Mouse (Mus musculus) kidney, embryonic 16.5 days (tissue): ENCODE data around the gene 4930442H23Rik. TPM values are rescaled to one million over a fixed set of nuclear protein-coding genes. Genes with fewer than 3 reads are reported as not detected.

ENCODE experiments used
- ATAC-seq: fragments of 200-750 bp; cut with Nextera tagmentation; 2 replicates; pipeline ENCODE4 v1.8.0; 2017; ENCODE audit warnings: moderate TSS enrichment; ENCODE audit not compliant: low FRiP score, low TSS enrichment
- H3K27ac ChIP-seq: fragments of 300-500 bp; sonication (generic); 2 replicates; pipeline ENCODE4 v1.5.1; 2014; ENCODE audit warnings: low read length
- H3K27me3 ChIP-seq: fragments of 300-500 bp; sonication (generic); 2 replicates; pipeline ENCODE4 v1.6.1; 2014; ENCODE audit warnings: low read length, control low read depth, mixed read lengths; ENCODE audit not compliant: insufficient read depth
- H3K36me3 ChIP-seq: fragments of 300-500 bp; sonication (generic); 2 replicates; pipeline ENCODE4 v1.6.1; 2014; ENCODE audit warnings: low read length, control low read depth, mixed read lengths; ENCODE audit not compliant: insufficient read depth
- H3K4me1 ChIP-seq: fragments of 300-500 bp; sonication (generic); 2 replicates; pipeline ENCODE4 v1.6.1; 2014; ENCODE audit warnings: low read length, control low read depth, mixed read lengths; ENCODE audit not compliant: insufficient read depth
- H3K4me2 ChIP-seq: fragments of 300-500 bp; sonication (generic); replicated peaks from 2 replicates; pipeline ENCODE4 v1.6.1; 2014; ENCODE audit warnings: low read depth, low read length
- H3K4me3 ChIP-seq: fragments of 300-500 bp; sonication (generic); 2 replicates; pipeline ENCODE4 v1.5.1; 2014; ENCODE audit warnings: mild to moderate bottlenecking, low read length
- H3K9ac ChIP-seq: fragments of 300-500 bp; sonication (generic); replicated peaks from 2 replicates; pipeline ENCODE4 v1.6.1; 2014; ENCODE audit warnings: low read length
- H3K9me3 ChIP-seq: fragments of 300-500 bp; sonication (generic); 2 replicates; pipeline ENCODE4 v1.6.1; 2016; ENCODE audit warnings: low read length, control low read depth
- WGBS: fragments of 180-500 bp; shearing (Covaris S2); extraction: QIAGEN DNeasy Blood & Tissue Kit; methylation state at CpG from one replicate; pipeline ENCODE4 v1.1.7; 2014; 5-methylcytosine and 5-hydroxymethylcytosine counted together
- polyA plus RNA-seq: library from polyadenylated mRNA; unstranded; fragments of >200 nt; fragmentation: Nextera tagmentation; extraction: Ambion mirVana; gene quantifications from 2 replicates; pipeline ENCODE4 v1.2.1, GENCODE M21; 2015

The 4930442H23Rik gene
- polyA plus RNA-seq, 1 experiment from 2014 or later: not detected

- H3K27me3 ChIP-seq: peaks cover 36% of the 10 kb centered on the region
Observed at GRCm38 (mm10) chr10:81198990-81199389, 15.3 kb upstream of the 4930442H23Rik start.

DNA sequence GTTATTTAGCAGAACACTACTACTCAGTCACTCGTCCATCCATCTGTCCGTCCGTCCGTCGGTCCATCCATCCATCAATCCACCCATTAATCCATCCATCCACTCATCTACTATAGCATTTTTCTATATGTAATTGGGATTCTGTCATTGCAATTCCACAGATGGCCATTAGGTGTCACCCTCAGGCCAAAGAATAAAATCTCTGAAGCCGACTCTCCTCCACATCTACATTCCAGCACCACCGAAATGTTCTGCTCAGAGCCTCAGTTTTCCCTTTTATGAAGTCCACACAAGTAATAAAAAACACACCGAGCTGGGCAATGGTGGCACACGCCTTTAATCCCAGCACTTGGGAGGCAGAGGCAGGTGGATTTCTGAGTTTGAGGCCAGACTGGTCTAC lies 14.6 kb upstream of the 4930442H23Rik start:
- Histone ChIP-seq H3K27me3 (peaks cover 39% of the 10 kb centered on the region), H3K9ac (no peak overlapping the region), H3K4me3 (no peak overlapping the region), H3K9me3 (no peaks in the 10 kb centered on the region), H3K4me2 (no peak overlapping the region), H3K27ac (no peak overlapping the region), H3K4me1 (peaks cover 9% of the 10 kb centered on the region), H3K36me3 (no peaks in the 10 kb centered on the region)
- no peak for ATAC-seq
- 2% methylated on average over 9 of the region's 9 CpGs for WGBS

More at GRCm38 (mm10) chr10:81198990-81199389, 15.3 kb upstream of the 4930442H23Rik start:
- no peaks in the 10 kb centered on the region for H3K9me3 ChIP-seq
- no peak overlapping the region for H3K27ac ChIP-seq
- no peak overlapping the region for H3K9ac ChIP-seq
- ATAC-seq: no peak
- H3K4me1 ChIP-seq: peaks cover 6% of the 10 kb centered on the region
- no peaks in the 10 kb centered on the region for H3K36me3 ChIP-seq
- no peak overlapping the region for H3K4me3 ChIP-seq
- no peak overlapping the region for H3K4me2 ChIP-seq
- 88% methylated on average over 6 of the region's 6 CpGs for WGBS

- peaks cover 17% of the 10 kb centered on the region for H3K4me1 ChIP-seq
- no peaks in the 10 kb centered on the region for H3K36me3 ChIP-seq
- 51% methylated on average over 6 of the region's 6 CpGs for WGBS
- no peaks in the 10 kb centered on the region for H3K9me3 ChIP-seq
- ATAC-seq: no peak
- no peak overlapping the region for H3K4me2 ChIP-seq
- H3K4me3 ChIP-seq: no peak overlapping the region
- no peak overlapping the region for H3K27ac ChIP-seq
- H3K27me3 ChIP-seq: peaks cover 39% of the 10 kb centered on the region
- H3K9ac ChIP-seq: no peak overlapping the region
Observed at GRCm38 (mm10) chr10:81197305-81197704, 13.7 kb upstream of the 4930442H23Rik start.

GRCm38 (mm10) chr10:81196470-81197065 lies 12.9 kb upstream of the 4930442H23Rik start:
- Histone ChIP-seq H3K9me3 (no peaks in the 10 kb centered on the region), H3K4me1 (peaks cover 24% of the 10 kb centered on the region), H3K9ac (no peak overlapping the region), H3K4me3 (no peak overlapping the region), H3K36me3 (no peaks in the 10 kb centered on the region), H3K4me2 (no peak overlapping the region), H3K27me3 (peaks cover 39% of the 10 kb centered on the region), H3K27ac (no peak overlapping the region)
- WGBS: 67% methylated on average over 11 of the region's 11 CpGs
- ATAC-seq: no peak

DNA sequence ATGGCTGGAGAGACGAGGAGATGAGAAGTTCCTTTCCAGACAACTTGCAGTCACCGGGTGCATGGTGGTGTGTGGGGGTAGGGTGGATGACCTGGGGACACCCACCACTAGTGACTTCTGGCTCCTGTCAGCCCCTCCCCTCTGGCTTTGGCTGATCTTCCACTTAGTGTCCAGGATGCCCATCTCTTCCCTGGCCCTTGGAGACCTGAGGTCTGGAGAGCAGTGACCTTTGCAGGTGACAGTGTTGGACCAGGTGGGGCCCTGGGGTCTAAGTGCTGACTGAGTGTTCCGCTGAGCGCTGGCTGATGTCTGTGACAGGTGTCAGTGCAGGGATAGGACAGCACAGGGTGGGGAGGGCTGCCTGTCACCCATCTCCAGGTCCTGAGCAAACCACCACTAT lies 11.7 kb upstream of the 4930442H23Rik start:
- no peak overlapping the region for H3K4me2 ChIP-seq
- H3K27ac ChIP-seq: no peak overlapping the region
- 60% methylated on average over 4 of the region's 4 CpGs for WGBS
- H3K4me3 ChIP-seq: no peak overlapping the region
- no peaks in the 10 kb centered on the region for H3K9me3 ChIP-seq
- peaks cover 31% of the 10 kb centered on the region for H3K4me1 ChIP-seq
- no peak for ATAC-seq
- peaks cover 39% of the 10 kb centered on the region for H3K27me3 ChIP-seq
- no peak overlapping the region for H3K9ac ChIP-seq
- peaks cover 9% of the 10 kb centered on the region; the same call in 1 of the 2 replicates for H3K36me3 ChIP-seq

DNA sequence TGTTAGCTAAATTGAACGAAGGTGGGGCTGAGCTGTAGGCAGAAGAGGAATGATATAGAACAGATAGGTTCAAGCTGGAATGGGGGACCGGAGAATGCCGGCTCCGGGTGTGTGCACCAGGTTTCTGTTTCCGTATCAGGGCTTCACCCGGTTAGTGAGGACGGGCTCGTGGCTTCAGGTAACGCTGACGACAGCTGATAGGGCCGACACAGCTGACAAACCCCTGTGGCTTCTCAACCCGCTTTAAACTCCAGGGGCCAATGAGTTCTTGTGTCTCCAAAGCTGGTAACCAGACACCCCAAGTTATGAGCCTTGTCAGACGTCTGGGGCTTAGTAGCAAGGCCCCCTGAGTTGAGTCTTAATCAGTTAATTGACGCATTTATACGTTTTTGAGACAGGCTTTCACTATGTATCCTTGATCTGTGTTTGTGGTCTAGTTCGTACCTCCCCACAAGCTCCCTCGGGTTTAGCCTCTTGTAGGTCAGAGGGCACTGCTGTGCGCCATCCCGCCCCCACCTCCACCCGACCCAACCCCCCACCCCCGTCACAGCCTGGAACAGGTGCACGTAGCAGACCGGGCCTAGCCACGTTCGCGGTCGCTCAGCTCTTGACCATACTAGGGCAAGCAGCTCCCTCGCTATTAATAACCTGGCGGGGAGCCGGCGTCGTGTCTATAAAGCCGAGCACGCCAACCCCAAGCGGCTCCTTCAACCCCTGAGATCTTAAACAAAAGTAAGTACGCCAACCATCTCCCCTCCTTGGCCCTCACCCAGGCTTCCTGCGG lies 10.5 kb upstream of the 4930442H23Rik start:
- 12% methylated on average over 37 of the region's 37 CpGs for WGBS
- Histone ChIP-seq H3K27me3 (peaks cover 35% of the 10 kb centered on the region), H3K27ac (no peak overlapping the region), H3K4me1 (peaks cover 31% of the 10 kb centered on the region), H3K9ac (peak overlapping the region; percentile 38; the same call in 1 of the 2 replicates), H3K9me3 (no peaks in the 10 kb centered on the region), H3K4me3 (peak overlapping the region; percentile 1; the same call in 1 of the 2 replicates), H3K36me3 (peaks cover 15% of the 10 kb centered on the region; the same call in 1 of the 2 replicates), H3K4me2 (peak overlapping the region; percentile 21; the same call in 1 of the 2 replicates)
- ATAC-seq: no peak

DNA sequence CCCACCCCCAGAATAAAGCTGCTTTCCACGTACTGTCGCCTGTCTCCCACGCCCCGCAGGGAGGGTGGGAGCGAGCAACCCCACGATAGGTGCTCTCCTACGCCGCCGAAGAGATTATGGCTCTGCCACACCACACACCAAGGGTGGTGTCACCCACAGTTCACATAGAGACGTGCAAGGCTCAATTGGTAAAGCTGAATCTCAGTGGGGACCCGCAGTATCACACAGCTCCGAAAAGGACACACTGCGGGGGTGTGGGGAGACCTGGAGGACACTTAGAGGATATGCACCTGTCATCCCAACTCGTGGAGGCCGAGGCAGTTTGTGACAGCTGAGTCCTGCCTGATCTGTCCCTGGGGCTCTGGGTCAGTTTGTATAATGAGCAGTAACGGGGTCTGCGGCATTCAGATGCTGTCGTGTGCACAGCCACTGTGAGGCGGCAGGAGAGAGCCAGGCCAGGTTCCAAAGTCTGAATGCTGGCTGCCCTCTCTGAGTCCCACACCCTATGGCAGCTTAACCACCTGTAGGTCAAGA lies 9.4 kb upstream of the 4930442H23Rik start:
- Histone ChIP-seq H3K27me3 (peaks cover 34% of the 10 kb centered on the region), H3K27ac (0 out of 2 replicates have a peak overlapping the region, but pooled peaks have one; percentile 90), H3K4me1 (peaks cover 31% of the 10 kb centered on the region), H3K9ac (peak overlapping the region; percentile 91), H3K4me3 (peak overlapping the region; percentile 65), H3K4me2 (peak overlapping the region; percentile 96), H3K9me3 (no peaks in the 10 kb centered on the region), H3K36me3 (peaks cover 19% of the 10 kb centered on the region; the same call in 1 of the 2 replicates)
- ATAC-seq: peak; percentile 18
- 4% methylated on average over 19 of the region's 19 CpGs for WGBS

GRCm38 (mm10) chr10:81192270-81192967 lies 8.8 kb upstream of the 4930442H23Rik start:
- peaks cover 31% of the 10 kb centered on the region for H3K4me1 ChIP-seq
- peak overlapping the region; percentile 90 for H3K27ac ChIP-seq
- H3K27me3 ChIP-seq: peaks cover 33% of the 10 kb centered on the region
- peaks cover 21% of the 10 kb centered on the region; the same call in 1 of the 2 replicates for H3K36me3 ChIP-seq
- under 1% methylated on average over 88 of the region's 93 CpGs for WGBS
- peak; percentile 84 for ATAC-seq
- H3K9me3 ChIP-seq: no peaks in the 10 kb centered on the region
- H3K9ac ChIP-seq: peak overlapping the region; percentile 91
- peak overlapping the region; percentile 96 for H3K4me2 ChIP-seq
- H3K4me3 ChIP-seq: peak overlapping the region; percentile 65

- no peak for ATAC-seq
- Histone ChIP-seq H3K27me3 (peaks cover 23% of the 10 kb centered on the region), H3K9me3 (no peaks in the 10 kb centered on the region), H3K9ac (peak overlapping the region; percentile 91), H3K4me2 (peak overlapping the region; percentile 96), H3K27ac (0 out of 2 replicates have a peak overlapping the region, but pooled peaks have one; percentile 90), H3K36me3 (peaks cover 28% of the 10 kb centered on the region; the same call in 1 of the 2 replicates), H3K4me3 (no peak overlapping the region), H3K4me1 (peaks cover 31% of the 10 kb centered on the region)
- WGBS: 76% methylated on average over 18 of the region's 18 CpGs
Observed at GRCm38 (mm10) chr10:81191342-81191982, 7.8 kb upstream of the 4930442H23Rik start.
